Mouse (Mus musculus): ENCODE data around the gene Fam129a. TPM values are rescaled to one million over a fixed set of nuclear protein-coding genes. Genes with fewer than 3 reads are reported as not detected.

The Fam129a gene
- polyA plus RNA-seq, 1 experiment from 2014 or later = 0.93 TPM

DNA sequence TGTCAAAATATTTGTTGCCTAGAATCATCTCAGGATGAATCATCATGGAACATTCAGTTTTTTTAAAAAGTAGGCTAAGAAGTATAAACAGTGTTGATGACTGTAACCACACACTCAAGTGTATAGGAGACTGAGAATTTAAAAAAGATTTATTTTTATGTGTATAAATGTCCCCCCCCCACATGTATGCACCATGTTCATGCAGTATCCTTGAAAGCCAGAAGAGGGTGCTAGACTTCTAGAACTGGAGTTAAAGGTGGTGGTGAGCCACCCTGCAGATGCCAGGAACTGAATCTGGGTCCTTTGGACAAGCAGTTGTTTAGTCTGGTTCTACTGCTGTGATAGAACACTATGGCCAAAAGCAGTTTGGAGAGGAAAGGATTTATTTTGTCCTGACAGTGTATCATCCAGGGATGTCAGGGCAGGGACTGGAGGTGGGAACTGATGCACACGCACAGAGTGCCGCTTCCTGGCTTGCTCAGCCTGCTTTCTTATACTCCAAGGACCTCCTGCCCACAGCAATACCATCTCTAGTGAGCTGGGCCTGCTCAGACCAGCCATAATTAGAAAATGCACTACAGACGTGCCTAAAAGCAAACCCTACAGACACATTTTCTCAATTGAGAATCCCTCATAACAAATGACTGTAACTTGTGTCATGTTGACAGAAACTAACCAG, 196.1 kb downstream of the Fam129a start:
- Histone ChIP-seq H3K4me2 (ENCODE audit: low read length) (no peak overlapping the region), H3K36me3 (ENCODE audit: control insufficient read depth, insufficient read depth, low read length) (peaks cover 25% of the 10 kb centered on the region), H3K9ac (replicated peaks; ENCODE audit: low read length) (no peak overlapping the region), H3K27me3 (ENCODE audit: control insufficient read depth, insufficient read depth, low read length) (no peaks in the 10 kb centered on the region), H3K4me1 (ENCODE audit: control insufficient read depth, insufficient read depth, low read length) (0 out of 2 replicates have a peak, but pooled peaks cover 4% of the 10 kb centered on the region), H3K27ac (replicated peaks; ENCODE audit: low read depth, low read length) (no peak overlapping the region), H3K9me3 (ENCODE audit: control insufficient read depth, low read length) (no peaks in the 10 kb centered on the region), H3K4me3 (replicated peaks; ENCODE audit: low read depth, low read length) (no peak overlapping the region)
- 72% methylated on average over 3 of the region's 3 CpGs for whole genome bisulfite sequencing
- no peak for ATAC-seq (ENCODE audit: low FRiP score, low TSS enrichment)
- DNase-seq = no peak

DNA sequence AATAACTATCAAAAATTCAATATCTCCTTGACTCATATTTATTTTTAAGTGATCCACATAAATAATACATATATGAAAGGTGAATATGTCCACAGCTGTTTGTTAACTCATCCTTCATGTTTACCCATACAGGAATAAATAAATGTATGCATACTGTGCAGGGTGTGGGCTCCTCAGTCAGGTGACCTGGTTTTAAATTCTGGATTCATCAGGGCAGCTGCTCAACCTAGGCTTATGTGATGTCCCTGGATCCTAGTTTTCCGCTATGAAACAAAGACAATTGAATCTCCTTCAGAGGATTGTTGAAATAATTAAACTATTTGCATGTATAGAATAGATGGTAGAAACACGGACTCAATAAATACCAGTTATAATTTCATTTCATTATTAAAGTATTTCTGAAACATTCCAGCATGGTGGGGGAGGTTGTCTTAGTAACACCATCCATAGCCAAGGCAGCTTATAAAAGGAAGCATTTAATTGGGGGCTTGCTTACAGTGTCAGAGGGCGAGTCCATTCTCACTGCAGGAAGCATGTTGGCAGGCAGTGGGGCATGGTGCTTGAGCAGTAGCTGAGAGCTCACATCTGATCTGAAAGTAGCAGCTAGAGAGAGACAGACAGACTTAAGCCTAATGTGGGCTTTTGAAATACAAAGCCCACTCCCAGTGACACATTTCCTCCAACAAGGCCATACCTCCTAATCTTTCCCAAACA, 198.4 kb downstream of the Fam129a start:
- Histone ChIP-seq H3K9ac (replicated peaks; ENCODE audit: low read length) (no peak overlapping the region), H3K27ac (replicated peaks; ENCODE audit: low read depth, low read length) (no peak overlapping the region), H3K36me3 (ENCODE audit: control insufficient read depth, insufficient read depth, low read length) (peaks cover 19% of the 10 kb centered on the region), H3K4me2 (ENCODE audit: low read length) (no peak overlapping the region), H3K4me3 (replicated peaks; ENCODE audit: low read depth, low read length) (no peak overlapping the region), H3K4me1 (ENCODE audit: control insufficient read depth, insufficient read depth, low read length) (0 out of 2 replicates have a peak, but pooled peaks cover 4% of the 10 kb centered on the region), H3K9me3 (ENCODE audit: control insufficient read depth, low read length) (no peaks in the 10 kb centered on the region), H3K27me3 (ENCODE audit: control insufficient read depth, insufficient read depth, low read length) (no peaks in the 10 kb centered on the region)
- peak; percentile 14 for DNase-seq
- WGBS = 54% methylated on average over 3 of the region's 3 CpGs
- no peak for ATAC-seq (ENCODE audit: low FRiP score, low TSS enrichment)

Other genes with a start within 250 kb of the Fam129a start
- gene Ivns1abp, start 226.7 kb upstream of the Fam129a start, polyA plus RNA-seq (2014; fragmentation: Nextera tagmentation; extraction: Ambion mirVana) = 182 and 297 TPM in 2 replicates
- gene Swt1, start 142.7 kb upstream of the Fam129a start, polyA plus RNA-seq (2014; fragmentation: Nextera tagmentation; extraction: Ambion mirVana) = 19.9 and 20.3 TPM in 2 replicates
- gene Trmt1l, start 142.6 kb upstream of the Fam129a start, polyA plus RNA-seq (2014; fragmentation: Nextera tagmentation; extraction: Ambion mirVana) = 31.1 and 42.8 TPM in 2 replicates
- 137 and 151 TPM in 2 replicates for gene Rnf2, start 70.2 kb upstream of the Fam129a start, polyA plus RNA-seq (2014; fragmentation: Nextera tagmentation; extraction: Ambion mirVana)
- 20.8 and 31.0 TPM in 2 replicates for gene Edem3, start 184.2 kb downstream of the Fam129a start, polyA plus RNA-seq (2014; fragmentation: Nextera tagmentation; extraction: Ambion mirVana)

Measured in midbrain, embryonic 14.5 days (tissue).